Mouse (Mus musculus) gonadal fat pad, adult 2 months (tissue): Measurements from ENCODE around the gene Larp4b. TPM values are rescaled to one million over a fixed set of nuclear protein-coding genes. Genes with fewer than 3 reads are reported as not detected.
A peak's percentile ranks its signal among the peaks of the same experiment; 100 is the strongest.

Experiments
- DNase-seq: peaks from one replicate; pipeline ENCODE4 v3.0.0-alpha.2; 2012; ENCODE audit warnings: low read depth
- polyA plus RNA-seq: library from polyadenylated mRNA; depleted of rRNA; stranded (reverse); fragments of >200 nt; gene quantifications from 2 replicates; pipeline ENCODE4 v1.2.3, GENCODE M21; 2012

Larp4b gene
- polyA plus RNA-seq, 1 experiment: 18.3 TPM

- DNase-seq: no peak
Observed at GRCm38 (mm10) chr13:9122045-9122444, 28.4 kb downstream of the Larp4b start.

GRCm38 (mm10) chr13:9125193-9125592 is 31.5 kb downstream of the Larp4b start:
- no peak for DNase-seq

- no peak for DNase-seq
Observed at GRCm38 (mm10) chr13:9127715-9128114, 34.0 kb downstream of the Larp4b start.

- no peak for DNase-seq
Observed at GRCm38 (mm10) chr13:9128707-9129314, 35.1 kb downstream of the Larp4b start.

GRCm38 (mm10) chr13:9134421-9134820 is 40.7 kb downstream of the Larp4b start:
- DNase-seq: no peak

DNA sequence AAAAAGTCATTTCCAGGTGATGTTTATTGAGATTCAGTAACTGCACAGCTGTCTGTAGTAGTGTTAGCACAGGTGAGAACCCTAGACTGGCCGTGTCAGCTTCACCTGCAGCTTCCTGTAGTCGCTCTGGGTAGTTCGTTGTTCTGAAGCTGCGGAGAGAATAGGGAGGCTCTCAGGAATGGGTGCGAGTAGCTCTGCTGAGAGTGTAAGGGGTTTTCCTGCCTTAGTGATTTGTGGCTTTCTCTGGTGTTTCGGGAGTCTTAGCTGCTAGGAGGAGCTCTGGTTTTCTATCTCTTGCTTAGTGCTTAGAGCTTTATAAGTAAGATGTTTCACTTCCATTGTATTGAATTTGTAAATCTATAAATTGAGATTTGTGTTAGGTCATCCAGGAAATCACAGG is 42.4 kb downstream of the Larp4b start:
- no peak for DNase-seq

DNA sequence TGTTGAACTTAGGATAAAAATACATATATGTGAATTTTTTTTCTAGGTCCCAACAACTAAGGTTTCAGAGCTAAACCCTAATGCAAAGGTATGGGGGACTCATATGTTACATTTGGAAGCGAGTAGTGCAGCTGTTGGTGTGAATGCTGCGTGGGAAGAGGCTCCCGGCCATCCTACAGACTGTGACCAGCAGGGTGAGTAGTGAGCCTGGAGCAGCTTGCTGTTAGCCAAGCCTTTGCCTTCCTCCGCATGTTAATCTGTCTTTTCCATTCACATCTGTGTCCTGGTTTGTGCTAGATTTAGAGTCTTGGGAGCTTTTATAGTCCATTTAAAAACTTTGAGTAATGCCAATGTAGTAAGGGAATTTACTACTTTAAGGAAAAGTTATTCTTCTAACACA is 43.1 kb downstream of the Larp4b start:
- no peak for DNase-seq

DNA sequence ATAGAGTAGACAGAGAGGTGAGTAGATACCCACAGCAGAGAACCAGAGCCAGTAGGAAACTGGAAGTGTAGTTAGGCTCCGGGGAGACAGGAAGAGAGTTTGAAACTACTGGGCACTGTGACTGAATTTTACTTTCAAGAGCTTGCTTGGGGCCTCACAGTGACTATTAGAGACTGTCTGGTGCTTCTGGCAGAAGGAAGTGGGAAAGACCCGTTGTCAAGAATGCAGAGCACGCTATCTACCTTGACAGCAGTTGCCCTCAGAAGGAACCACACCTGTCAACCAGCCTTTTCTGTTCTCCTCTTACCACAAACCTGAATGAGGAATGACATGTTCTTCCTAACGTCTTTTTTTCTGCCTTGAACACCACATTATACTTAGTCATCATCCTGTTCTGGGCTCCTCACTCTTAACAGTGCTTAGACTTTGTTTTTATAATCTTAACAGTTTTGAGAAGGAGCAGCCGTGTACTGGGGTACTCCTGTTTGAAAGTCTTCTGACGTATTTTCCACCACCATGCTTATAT is 45.8 kb downstream of the Larp4b start:
- DNase-seq: no peak

DNA sequence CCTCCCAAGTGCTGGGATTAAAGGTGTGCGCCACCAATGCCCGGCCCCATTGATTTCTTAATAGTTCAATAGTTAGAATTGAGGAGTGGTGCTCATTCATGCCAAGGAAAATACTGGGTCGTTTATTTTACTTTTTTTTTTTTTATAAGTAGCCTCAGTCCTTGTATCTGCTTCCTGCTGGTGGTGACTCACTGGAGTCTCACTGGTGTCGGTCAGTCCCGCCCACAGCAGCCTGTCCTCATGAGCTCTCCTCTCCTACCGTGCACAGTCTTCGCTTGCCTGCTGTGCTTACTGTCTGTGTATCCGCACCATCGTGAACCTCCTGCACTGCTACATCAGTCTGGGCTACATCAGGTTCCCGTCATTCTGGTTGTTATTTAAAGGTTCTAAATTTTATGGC is 46.5 kb downstream of the Larp4b start:
- no peak for DNase-seq

DNA sequence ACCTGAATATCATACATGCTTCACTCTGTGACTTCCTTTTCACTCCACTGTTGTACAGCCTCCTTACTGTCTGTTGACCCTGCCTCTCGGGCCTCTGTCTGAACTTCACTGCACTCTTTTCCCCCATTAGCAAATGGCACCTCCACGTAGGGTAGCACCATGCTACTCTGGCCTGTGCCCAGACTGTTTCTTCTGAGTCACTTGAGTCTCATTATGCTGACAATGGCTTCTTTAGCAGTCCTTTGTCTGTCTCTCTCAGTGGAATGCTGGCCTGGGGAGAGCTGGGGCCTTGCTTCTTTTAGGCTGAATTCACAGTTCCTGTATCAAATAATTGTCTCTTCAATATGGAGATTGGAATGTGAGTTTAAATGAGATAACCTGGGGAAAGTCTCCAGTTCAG is 48.7 kb downstream of the Larp4b start:
- no peak for DNase-seq

DNA sequence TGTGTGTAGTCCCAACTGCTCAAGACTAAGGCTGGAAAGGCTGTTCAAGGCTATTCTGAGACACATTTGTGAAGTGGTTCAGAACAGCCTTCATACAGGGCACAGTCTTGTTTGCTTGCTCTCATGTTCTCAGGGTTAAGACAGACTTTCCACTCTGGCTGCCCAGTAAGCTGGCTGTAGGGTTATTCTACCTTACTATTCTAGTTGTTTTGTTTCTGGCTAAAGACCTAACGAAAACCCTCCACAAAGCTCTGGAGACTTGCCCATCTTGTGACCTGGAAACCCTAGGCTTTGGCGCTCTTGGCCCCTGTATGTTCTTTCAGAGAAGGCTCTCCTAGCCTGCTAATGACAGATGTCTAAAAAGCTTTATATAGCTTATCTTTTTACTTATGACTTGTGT is 55.1 kb downstream of the Larp4b start:
- no peak for DNase-seq

DNA sequence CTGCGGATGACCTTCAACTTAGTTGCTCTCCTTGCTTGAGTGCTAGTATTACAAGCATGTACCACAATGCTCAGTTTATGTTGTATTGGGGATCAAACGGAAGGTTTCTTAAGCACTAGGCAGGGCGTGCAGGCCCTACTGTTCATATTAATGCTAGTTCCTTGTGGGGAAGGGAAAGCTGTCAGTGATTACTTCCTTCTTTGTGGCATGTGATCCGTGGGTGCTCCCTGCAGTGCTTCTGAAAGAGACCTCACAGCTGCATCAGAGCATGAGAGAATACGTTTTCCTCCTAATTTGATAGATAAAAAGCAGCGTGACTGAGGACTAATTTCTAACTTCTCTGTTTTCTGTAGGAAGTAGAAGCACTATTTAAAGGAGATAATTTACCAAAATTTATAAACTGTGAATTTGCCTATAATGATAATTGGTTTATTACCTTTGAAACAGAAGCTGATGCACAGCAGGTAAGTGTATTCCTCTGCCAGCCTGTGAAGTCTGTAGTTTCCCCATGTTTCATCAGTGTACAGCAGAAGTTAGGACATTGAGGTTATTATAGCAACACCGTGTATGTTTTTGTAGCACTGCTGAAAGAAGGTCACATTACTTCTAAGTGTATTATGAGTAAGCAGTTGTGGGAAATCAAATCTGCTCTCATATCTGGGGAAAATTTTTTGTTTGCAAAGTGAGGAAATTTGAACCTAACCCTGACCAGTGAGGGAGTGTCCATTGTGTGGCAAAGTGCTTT is 56.0 kb downstream of the Larp4b start:
- no peak for DNase-seq

DNA sequence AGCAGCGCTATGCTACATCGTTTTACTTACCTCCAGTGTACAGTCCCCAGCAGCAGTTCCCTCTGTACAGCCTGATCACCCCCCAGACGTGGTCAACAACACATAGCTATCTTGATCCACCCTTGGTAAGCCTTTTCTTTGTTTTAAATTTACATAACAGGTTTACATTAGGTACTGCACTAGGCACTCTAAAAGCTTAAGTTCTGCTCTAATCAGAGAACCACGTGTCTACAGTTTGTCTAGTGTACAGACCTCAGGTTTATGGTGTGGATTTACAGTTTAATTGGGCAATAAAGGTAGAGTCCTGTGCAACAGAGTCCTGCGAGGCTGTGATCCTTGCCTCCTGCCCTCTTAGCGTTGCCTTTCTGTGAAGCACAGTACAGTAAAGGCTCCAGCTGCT is 57.4 kb downstream of the Larp4b start:
- no peak for DNase-seq

DNA sequence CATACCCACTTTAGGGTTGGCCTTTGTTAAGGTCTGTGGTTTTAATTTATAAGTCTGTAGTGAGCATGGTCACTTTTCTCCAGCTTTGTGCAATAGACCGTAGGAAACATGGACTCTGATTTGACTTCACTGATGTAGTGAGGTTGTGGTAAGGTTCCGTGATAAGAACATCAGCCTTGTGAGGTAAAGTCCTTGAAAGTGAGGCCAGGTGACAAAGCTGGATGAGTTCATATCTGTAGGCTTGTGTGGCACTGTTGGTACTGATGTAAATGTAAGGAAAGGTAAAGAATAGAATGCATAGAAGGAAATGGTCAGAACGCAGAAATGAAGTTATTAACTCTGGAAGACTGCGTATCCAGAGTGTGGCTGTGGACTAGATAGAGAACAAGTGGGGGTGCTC is 57.9 kb downstream of the Larp4b start:
- DNase-seq: no peak

DNA sequence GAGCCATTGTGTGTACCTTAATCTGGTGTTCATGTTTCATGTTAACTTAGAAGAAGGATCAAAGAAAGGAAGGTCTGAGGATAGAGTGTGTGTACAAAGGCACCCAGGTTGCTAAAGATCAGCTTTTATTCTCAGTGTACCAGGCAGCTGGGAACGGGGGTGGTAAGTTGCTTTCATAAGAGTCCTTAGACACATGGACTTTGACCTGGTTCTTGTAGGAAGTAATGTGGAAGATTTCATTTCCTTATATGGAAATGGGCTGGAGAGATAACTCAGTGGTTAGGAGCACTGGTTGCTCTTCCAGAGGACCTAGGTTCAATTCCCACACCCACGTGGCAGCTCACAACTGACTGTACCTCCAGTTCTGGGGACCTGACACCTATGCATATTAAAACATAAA is 58.6 kb downstream of the Larp4b start:
- no peak for DNase-seq

- DNase-seq: no peak
Observed at GRCm38 (mm10) chr13:9153803-9154202, 60.1 kb downstream of the Larp4b start.

DNA sequence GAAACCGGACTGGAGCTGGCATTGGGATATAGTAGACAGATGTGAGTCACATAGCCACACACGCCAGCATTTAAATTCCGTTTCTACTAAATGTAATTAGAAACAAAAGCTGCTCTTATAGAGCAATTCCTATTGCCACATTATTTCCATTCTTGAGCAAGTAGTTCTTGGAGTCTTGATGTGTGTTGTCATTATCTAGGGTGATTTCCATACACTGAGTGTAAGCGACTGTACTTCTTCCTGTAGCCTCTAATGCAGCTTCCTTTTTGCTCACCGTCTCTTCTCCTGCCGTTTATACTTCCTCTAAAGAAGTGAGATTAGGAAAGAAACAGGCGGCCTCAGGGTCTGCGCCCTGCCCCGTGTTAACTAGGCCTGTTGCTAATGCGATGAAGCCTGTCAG is 65.6 kb downstream of the Larp4b start:
- peak; percentile 77 for DNase-seq

- no peak for DNase-seq
Observed at GRCm38 (mm10) chr13:9162888-9163287, 69.2 kb downstream of the Larp4b start.

GRCm38 (mm10) chr13:9167842-9168241 is 74.2 kb downstream of the Larp4b start:
- no peak for DNase-seq

- DNase-seq: no peak
Observed at GRCm38 (mm10) chr13:9169616-9170015, 75.9 kb downstream of the Larp4b start.

GRCm38 (mm10) chr13:9170726-9171125 is 77.0 kb downstream of the Larp4b start:
- DNase-seq: no peak

DNA sequence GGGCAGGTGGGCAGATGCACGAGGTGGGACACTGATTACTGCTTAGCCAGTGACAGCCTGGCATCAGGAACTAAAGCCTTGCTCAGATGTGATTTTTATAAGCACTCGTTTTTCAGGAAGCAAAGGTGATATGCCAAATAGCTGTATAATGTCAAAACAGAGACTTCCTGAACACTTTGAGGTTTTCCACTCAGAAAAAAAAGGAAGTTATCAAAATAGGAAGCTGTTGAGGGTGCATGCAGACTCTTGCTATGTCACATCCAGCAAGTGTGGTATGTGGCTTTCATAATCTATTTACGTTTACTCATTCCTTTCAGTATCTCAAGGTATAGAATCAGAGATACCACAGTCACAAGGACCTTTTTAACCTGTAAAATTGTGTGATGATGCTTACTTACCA is 79.7 kb downstream of the Larp4b start:
- no peak for DNase-seq

- DNase-seq: no peak
Observed at GRCm38 (mm10) chr13:9175171-9175570, 81.5 kb downstream of the Larp4b start.

- DNase-seq: no peak
Observed at GRCm38 (mm10) chr13:9178270-9178669, 84.6 kb downstream of the Larp4b start.
